Mouse (Mus musculus) MEL (cell line): ENCODE measurements around the gene Slc1a7. TPM values are rescaled to one million over a fixed set of nuclear protein-coding genes. Genes with fewer than 3 reads are reported as not detected.

Source experiments
- DNase-seq: peaks from one replicate; pipeline ENCODE4 v3.0.0; 2011; ENCODE audit warnings: low read depth, low spot score
- H3K27ac ChIP-seq: 2 replicates; pipeline ENCODE4 v1.5.1; 2012; ENCODE audit warnings: low read depth, mild to moderate bottlenecking, control low read depth, low read length, moderate library complexity; ENCODE audit not compliant: control insufficient read depth
- H3K27me3 ChIP-seq, 2 experiments: fragments of 150-350 bp in 1 of 2; sonication (generic) in 1 of 2; 2 replicates each; pipeline ENCODE4 v1.6.1; 2012; ENCODE audit warnings: low read length in 2 of 2, mild to moderate bottlenecking in 2 of 2, improper control_type of control experiment in 1 of 2, moderate library complexity in 1 of 2; ENCODE audit not compliant: insufficient read depth in 2 of 2, control insufficient read depth in 1 of 2
- H3K36me3 ChIP-seq, 2 experiments: 2 replicates each; pipeline ENCODE4 v1.6.1; 2012 to 2014; ENCODE audit warnings: low read length in 2 of 2, improper control_type of control experiment in 1 of 2, inconsistent platforms in 1 of 2, mild to moderate bottlenecking in 1 of 2; ENCODE audit not compliant: insufficient read depth in 2 of 2, control insufficient read depth in 1 of 2
- H3K4me1 ChIP-seq, 2 experiments: fragments of 150-350 bp in 1 of 2; sonication (generic) in 1 of 2; 2 replicates each; pipeline ENCODE4 v1.6.1; 2012; ENCODE audit warnings: low read length in 2 of 2, improper control_type of control experiment in 1 of 2, mild to moderate bottlenecking in 1 of 2; ENCODE audit not compliant: insufficient read depth in 2 of 2, control insufficient read depth in 1 of 2
- H3K4me3 ChIP-seq, 2 experiments: fragments of 150-350 bp in 1 of 2; sonication (generic) in 1 of 2; 2 replicates each; pipeline ENCODE4 v1.5.1; 2012; ENCODE audit warnings: low read depth in 2 of 2, low read length in 2 of 2, mild to moderate bottlenecking in 2 of 2, moderate library complexity in 2 of 2, control low read depth in 1 of 2, improper control_type of control experiment in 1 of 2; ENCODE audit not compliant: control insufficient read depth in 1 of 2, insufficient read depth in 1 of 2
- H3K79me2 ChIP-seq: 2 replicates; pipeline ENCODE4 v1.6.1; 2012; ENCODE audit warnings: mild to moderate bottlenecking, low read length, moderate library complexity; ENCODE audit not compliant: control insufficient read depth, poor library complexity, insufficient read depth
- H3K9ac ChIP-seq: 2 replicates; pipeline ENCODE4 v1.6.1; 2012; ENCODE audit warnings: low read depth, mild to moderate bottlenecking, control low read depth, low read length, moderate library complexity; ENCODE audit not compliant: control insufficient read depth, poor library complexity, severe bottlenecking
- H3K9me3 ChIP-seq: fragments of 150-350 bp; sonication (generic); replicated peaks from 2 replicates; pipeline ENCODE4 v1.6.1; 2012; ENCODE audit warnings: mild to moderate bottlenecking, low read length, improper control_type of control experiment, moderate library complexity; ENCODE audit not compliant: insufficient read depth
- BHLHE40 ChIP-seq: IDR thresholded peaks from 2 replicates; pipeline ENCODE4 v1.6.1; 2012; ENCODE audit warnings: low read depth, mild to moderate bottlenecking, inconsistent platforms, low read length, improper control_type of control experiment, borderline replicate concordance
- CTCF ChIP-seq, 3 experiments: IDR thresholded peaks in 2 of 3; conservative IDR thresholded peaks in 1 of 3; 2 replicates each; pipeline ENCODE4 v1.5.1; 2011 to 2012; ENCODE audit warnings: low read length in 3 of 3, low read depth in 2 of 3, mild to moderate bottlenecking in 2 of 3, improper control_type of control experiment in 1 of 3, inconsistent platforms in 1 of 3, mixed read lengths in 1 of 3, moderate library complexity in 1 of 3; ENCODE audit not compliant: control insufficient read depth in 1 of 3, insufficient read depth in 1 of 3, poor library complexity in 1 of 3, severe bottlenecking in 1 of 3
- E2F4 ChIP-seq: IDR thresholded peaks from 2 replicates; pipeline ENCODE4 v1.6.1; 2011; ENCODE audit warnings: low read depth, low read length, improper control_type of control experiment, borderline replicate concordance
- ELF1 ChIP-seq: IDR thresholded peaks from 2 replicates; pipeline ENCODE4 v1.6.1; 2014; ENCODE audit warnings: low read depth, mild to moderate bottlenecking, inconsistent platforms, low read length, improper control_type of control experiment, moderate library complexity
- EP300 ChIP-seq, 2 experiments: IDR thresholded peaks; 2 replicates each; pipeline ENCODE4 v1.6.1; 2011; ENCODE audit warnings: improper control_type of control experiment in 2 of 2, low read length in 2 of 2, low read depth in 1 of 2, mild to moderate bottlenecking in 1 of 2
- GATA1 ChIP-seq: IDR thresholded peaks from 2 replicates; pipeline ENCODE4 v1.6.1; 2011; ENCODE audit warnings: low read depth, low read length, improper control_type of control experiment
- JUND ChIP-seq: IDR thresholded peaks from 2 replicates; pipeline ENCODE4 v1.6.1; 2011; ENCODE audit warnings: low read depth, mild to moderate bottlenecking, improper control_type of control experiment, low read length
- MYB ChIP-seq: IDR thresholded peaks from 2 replicates; pipeline ENCODE4 v1.6.1; 2011; ENCODE audit warnings: mild to moderate bottlenecking, low read depth, low read length, improper control_type of control experiment
- POLR2AphosphoS5 ChIP-seq: IDR thresholded peaks from 2 replicates; pipeline ENCODE4 v1.6.1; 2012; ENCODE audit warnings: low read depth, borderline replicate concordance, mild to moderate bottlenecking, inconsistent platforms, low read length, moderate library complexity, mixed read lengths
- RCOR1 ChIP-seq: IDR thresholded peaks from 2 replicates; pipeline ENCODE4 v1.6.1; 2012; ENCODE audit warnings: low read depth, mild to moderate bottlenecking, inconsistent platforms, low read length, improper control_type of control experiment
- SMC3 ChIP-seq: IDR thresholded peaks from 2 replicates; pipeline ENCODE4 v1.6.1; 2011; ENCODE audit warnings: low read depth, low read length, improper control_type of control experiment
- UBTF ChIP-seq: IDR thresholded peaks from 2 replicates; pipeline ENCODE4 v1.6.1; 2012; ENCODE audit warnings: low read depth, mild to moderate bottlenecking, inconsistent platforms, low read length, improper control_type of control experiment, moderate library complexity, borderline replicate concordance; ENCODE audit not compliant: insufficient read depth
- ZC3H11A ChIP-seq: IDR thresholded peaks from 2 replicates; pipeline ENCODE4 v1.6.1; 2012; ENCODE audit warnings: low read depth, mild to moderate bottlenecking, inconsistent platforms, low read length, improper control_type of control experiment
- ZKSCAN1 ChIP-seq: IDR thresholded peaks from 2 replicates; pipeline ENCODE4 v1.6.1; 2012; ENCODE audit warnings: low read depth, mild to moderate bottlenecking, inconsistent platforms, low read length, improper control_type of control experiment, moderate library complexity
- ZMIZ1 ChIP-seq: IDR thresholded peaks from 2 replicates; pipeline ENCODE4 v1.6.1; 2012; ENCODE audit warnings: low read depth, mild to moderate bottlenecking, inconsistent platforms, low read length, improper control_type of control experiment, moderate library complexity
- ZNF384 ChIP-seq: IDR thresholded peaks from 2 replicates; pipeline ENCODE4 v1.6.1; 2012; ENCODE audit warnings: low read depth, mild to moderate bottlenecking, inconsistent platforms, low read length, improper control_type of control experiment
- polyA plus RNA-seq, 2 experiments: library from polyadenylated mRNA; stranded (reverse) in 1 of 2; unstranded in 1 of 2; fragments of >175 nt in 1 of 2; fragments of >200 nt in 1 of 2; gene quantifications; 2 replicates each; pipeline versions ENCODE4 v1.2.1 to v1.2.4; 2012; ENCODE audit warnings: low replicate concordance in 2 of 2, low read depth in 1 of 2; ENCODE audit not compliant: insufficient read length in 2 of 2, insufficient read depth in 1 of 2, missing spikeins in 1 of 2
- total RNA-seq: library from RNA; depleted of rRNA; stranded (reverse); fragments of 300-350 nt; gene quantifications from 2 replicates; pipeline ENCODE4 v1.2.3, GENCODE M21; 2012

Slc1a7 gene
- total and polyA plus RNA-seq, 3 experiments: 0.68 TPM; not detected in 2

DNA sequence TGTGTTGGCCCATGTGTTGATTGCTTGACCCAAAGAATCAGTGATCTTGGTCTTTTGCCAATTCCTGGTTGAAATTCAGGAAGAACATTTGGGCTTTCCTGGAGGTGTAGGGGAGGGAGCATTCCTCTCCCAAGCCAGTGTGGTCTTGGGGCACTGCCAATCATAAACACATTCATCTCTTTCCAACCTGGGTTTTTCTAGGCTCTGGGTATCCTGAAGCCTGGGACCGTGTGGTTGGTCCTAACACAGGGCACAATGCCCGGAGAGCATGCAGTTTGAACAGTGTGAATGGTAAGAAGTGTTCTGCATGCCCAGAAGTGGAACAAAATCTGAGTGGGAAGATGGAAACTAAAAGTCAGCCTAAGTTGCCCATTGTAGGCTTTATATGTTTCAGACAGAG is 30.0 kb upstream of the Slc1a7 start:
- Histone ChIP-seq H3K79me2 (no peaks in the 10 kb centered on the region), H3K4me1 (peaks cover 0 to 6% of the 10 kb centered on the region in 2 experiments; a peak in 2 of 4 replicates), H3K9ac (no peak overlapping the region), H3K4me3 (no peak overlapping the region), H3K9me3 (no peaks in the 10 kb centered on the region), H3K27ac (no peak overlapping the region), H3K36me3 (no peaks in the 10 kb centered on the region; a peak in 1 of 4 replicates), H3K27me3 (peaks cover 0 to 3% of the 10 kb centered on the region in 2 experiments; a peak in 1 of 4 replicates)
- no peak for DNase-seq
- no peak for TF ChIP-seq POLR2AphosphoS5
- TF ChIP-seq GATA1: no peak
- TF ChIP-seq UBTF: no peak
- TF ChIP-seq SMC3: no peak
- TF ChIP-seq BHLHE40: no peak
- TF ChIP-seq, all 39 proteins: peak for 0

DNA sequence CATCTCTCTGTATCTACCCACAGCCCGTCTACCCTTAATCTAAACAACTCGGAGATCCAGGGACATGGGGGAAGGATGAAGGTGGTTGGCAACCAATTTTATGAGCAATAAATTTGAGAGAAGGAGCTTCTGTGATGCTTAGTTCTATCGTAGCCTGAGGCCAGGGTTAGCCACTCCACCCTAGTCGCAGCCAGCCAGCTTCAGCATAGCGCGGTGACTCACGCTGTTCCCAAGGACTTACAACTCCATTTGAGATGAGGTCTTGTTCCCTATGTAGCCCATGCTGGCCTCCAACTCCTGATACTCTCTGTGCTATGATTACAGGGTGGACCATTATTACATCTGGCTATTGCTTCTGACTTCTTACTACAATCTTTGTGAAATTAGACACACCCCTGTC is 25.4 kb upstream of the Slc1a7 start:
- no peak overlapping the region for H3K9ac ChIP-seq
- DNase-seq: no peak
- TF ChIP-seq E2F4 (no peak), EP300 (IDR thresholded peaks at IDR 0.05; ENCODE audit: low read depth in 1 of 2, low read length in 2 of 2) (no peak), UBTF (no peak), MYB (no peak), RCOR1 (no peak), JUND (no peak), ELF1 (no peak), ZKSCAN1 (no peak), ZMIZ1 (no peak), SMC3 (no peak), ZC3H11A (no peak), CTCF (IDR thresholded peaks at IDR 0.05 in 2 of 3, conservative IDR thresholded peaks at IDR 0.05 in 1 of 3; ENCODE audit: control insufficient read depth in 1 of 3, insufficient read depth in 1 of 3, low read depth in 2 of 3, low read length in 3 of 3, poor library complexity in 1 of 3, severe bottlenecking in 1 of 3) (no peak), ZNF384 (no peak)
- H3K27ac ChIP-seq: no peak overlapping the region
- no peaks in the 10 kb centered on the region for H3K9me3 ChIP-seq
- H3K36me3 ChIP-seq: no peaks in the 10 kb centered on the region
- no peaks in the 10 kb centered on the region for H3K4me1 ChIP-seq
- peaks cover 4 to 6% of the 10 kb centered on the region in 2 experiments; a peak in 3 of 4 replicates for H3K27me3 ChIP-seq
- no peak overlapping the region for H3K4me3 ChIP-seq
- no peaks in the 10 kb centered on the region for H3K79me2 ChIP-seq
